Mouse (Mus musculus): ENCODE measurements around the gene Bicdl2. TPM values are rescaled to one million over a fixed set of nuclear protein-coding genes. Genes with fewer than 3 reads are reported as not detected.
A peak's percentile ranks its signal among the peaks of the same experiment; 100 is the strongest.

The Bicdl2 gene
- polyA plus RNA-seq, 1 experiment = 0.28 TPM

GRCm38 (mm10) chr17:23665511-23665910, 5.2 kb downstream of the Bicdl2 start:
- Histone ChIP-seq H3K36me3 (ENCODE audit: control insufficient read depth, insufficient read depth) (peaks cover 44% of the 10 kb centered on the region), H3ac (ENCODE audit: control insufficient read depth, insufficient read length, low read depth) (no peak overlapping the region)
- TF ChIP-seq MYOG (IDR thresholded peaks at IDR 0.05; ENCODE audit: control insufficient read depth, extremely low read depth, insufficient read length) (no peak), MYOD1 (IDR thresholded peaks at IDR 0.05; ENCODE audit: control insufficient read depth, insufficient read length, low read depth) (no peak), FOSL1 (IDR thresholded peaks at IDR 0.05; ENCODE audit: insufficient read depth, low read length, poor library complexity, severe bottlenecking) (no peak), CEBPB (IDR thresholded peaks at IDR 0.05; ENCODE audit: low read depth) (no peak), USF1 (IDR thresholded peaks at IDR 0.05; ENCODE audit: low read depth) (no peak), CTCF (IDR thresholded peaks at IDR 0.05; ENCODE audit: control insufficient read depth, insufficient read depth, insufficient read length) (no peak), MAX (IDR thresholded peaks at IDR 0.05) (no peak)

GRCm38 (mm10) chr17:23670516-23671074, 10.3 kb downstream of the Bicdl2 start:
- no peaks in the 10 kb centered on the region for H3K27me3 ChIP-seq (ENCODE audit: control insufficient read depth, insufficient read depth, insufficient read length)
- H3ac ChIP-seq (ENCODE audit: control insufficient read depth, insufficient read length, low read depth) = no peak overlapping the region
- TF ChIP-seq MYOD1 (IDR thresholded peaks at IDR 0.05; ENCODE audit: control insufficient read depth, insufficient read length, low read depth) = no peak
- no peak for TF ChIP-seq CEBPB (IDR thresholded peaks at IDR 0.05; ENCODE audit: low read depth)
- TF ChIP-seq FOSL1 (IDR thresholded peaks at IDR 0.05; ENCODE audit: insufficient read depth, low read length, poor library complexity, severe bottlenecking) = no peak
- no peak for TF ChIP-seq CTCF (IDR thresholded peaks at IDR 0.05; ENCODE audit: control insufficient read depth, insufficient read depth, insufficient read length)
- TF ChIP-seq MAX (IDR thresholded peaks at IDR 0.05) = no peak
- no peak for TF ChIP-seq USF1 (IDR thresholded peaks at IDR 0.05; ENCODE audit: low read depth)
- TF ChIP-seq MYOG (IDR thresholded peaks at IDR 0.05; ENCODE audit: control insufficient read depth, extremely low read depth, insufficient read length) = no peak
- no peak overlapping the region for H3K4me3 ChIP-seq (ENCODE audit: insufficient read depth, poor library complexity, severe bottlenecking)
- H3K79me2 ChIP-seq (ENCODE audit: control insufficient read depth, insufficient read depth) = peaks cover 57% of the 10 kb centered on the region
- H3K79me3 ChIP-seq (ENCODE audit: low read depth) = peaks cover 35% of the 10 kb centered on the region
- H3K36me3 ChIP-seq (ENCODE audit: control insufficient read depth, insufficient read depth) = peaks cover 89% of the 10 kb centered on the region

More at GRCm38 (mm10) chr17:23665511-23665910, 5.2 kb downstream of the Bicdl2 start:
- H3K79me3 ChIP-seq (ENCODE audit: low read depth) = no peaks in the 10 kb centered on the region
- H3K27me3 ChIP-seq (ENCODE audit: control insufficient read depth, insufficient read depth, insufficient read length) = no peaks in the 10 kb centered on the region
- H3K79me2 ChIP-seq (ENCODE audit: control insufficient read depth, insufficient read depth) = peaks cover 8% of the 10 kb centered on the region
- H3K4me3 ChIP-seq (ENCODE audit: insufficient read depth, poor library complexity, severe bottlenecking) = no peak overlapping the region

- TF ChIP-seq MYOD1 (IDR thresholded peaks at IDR 0.05; ENCODE audit: control insufficient read depth, insufficient read length, low read depth) (no peak), MAX (IDR thresholded peaks at IDR 0.05) (no peak), CEBPB (IDR thresholded peaks at IDR 0.05; ENCODE audit: low read depth) (no peak), MYOG (IDR thresholded peaks at IDR 0.05; ENCODE audit: control insufficient read depth, extremely low read depth, insufficient read length) (no peak), USF1 (IDR thresholded peaks at IDR 0.05; ENCODE audit: low read depth) (no peak), FOSL1 (IDR thresholded peaks at IDR 0.05; ENCODE audit: insufficient read depth, low read length, poor library complexity, severe bottlenecking) (no peak), CTCF (IDR thresholded peaks at IDR 0.05; ENCODE audit: control insufficient read depth, insufficient read depth, insufficient read length) (no peak)
- H3ac ChIP-seq (ENCODE audit: control insufficient read depth, insufficient read length, low read depth) = no peak overlapping the region
- no peak overlapping the region for H3K4me3 ChIP-seq (ENCODE audit: insufficient read depth, poor library complexity, severe bottlenecking)
- H3K36me3 ChIP-seq (ENCODE audit: control insufficient read depth, insufficient read depth) = peaks cover 91% of the 10 kb centered on the region
- H3K79me2 ChIP-seq (ENCODE audit: control insufficient read depth, insufficient read depth) = peaks cover 66% of the 10 kb centered on the region
- H3K79me3 ChIP-seq (ENCODE audit: low read depth) = peaks cover 39% of the 10 kb centered on the region
- H3K27me3 ChIP-seq (ENCODE audit: control insufficient read depth, insufficient read depth, insufficient read length) = no peaks in the 10 kb centered on the region
Measured at GRCm38 (mm10) chr17:23671519-23671918, 11.2 kb downstream of the Bicdl2 start.

- Histone ChIP-seq H3ac (ENCODE audit: control insufficient read depth, insufficient read length, low read depth) (no peak overlapping the region), H3K79me2 (ENCODE audit: control insufficient read depth, insufficient read depth) (peaks cover 74% of the 10 kb centered on the region), H3K36me3 (ENCODE audit: control insufficient read depth, insufficient read depth) (peaks cover 79% of the 10 kb centered on the region), H3K79me3 (ENCODE audit: low read depth) (peaks cover 43% of the 10 kb centered on the region), H3K27me3 (ENCODE audit: control insufficient read depth, insufficient read depth, insufficient read length) (no peaks in the 10 kb centered on the region), H3K4me3 (ENCODE audit: insufficient read depth, poor library complexity, severe bottlenecking) (peak overlapping the region; percentile 87)
- no peak for TF ChIP-seq CTCF (IDR thresholded peaks at IDR 0.05; ENCODE audit: control insufficient read depth, insufficient read depth, insufficient read length)
- TF ChIP-seq MAX (IDR thresholded peaks at IDR 0.05) = no peak
- no peak for TF ChIP-seq CEBPB (IDR thresholded peaks at IDR 0.05; ENCODE audit: low read depth)
- no peak for TF ChIP-seq MYOD1 (IDR thresholded peaks at IDR 0.05; ENCODE audit: control insufficient read depth, insufficient read length, low read depth)
- no peak for TF ChIP-seq USF1 (IDR thresholded peaks at IDR 0.05; ENCODE audit: low read depth)
- no peak for TF ChIP-seq MYOG (IDR thresholded peaks at IDR 0.05; ENCODE audit: control insufficient read depth, extremely low read depth, insufficient read length)
- TF ChIP-seq FOSL1 (IDR thresholded peaks at IDR 0.05; ENCODE audit: insufficient read depth, low read length, poor library complexity, severe bottlenecking) = no peak
Measured at GRCm38 (mm10) chr17:23672761-23673160, 12.5 kb downstream of the Bicdl2 start.

GRCm38 (mm10) chr17:23673424-23674073, 13.2 kb downstream of the Bicdl2 start, which contains the start of the genes Hcfc1r1 and Thoc6:
Hcfc1r1 (plus strand) TSS chr17:23673596.
Thoc6 (minus strand) TSS chr17:23673882.
- no peak for TF ChIP-seq CTCF (IDR thresholded peaks at IDR 0.05; ENCODE audit: control insufficient read depth, insufficient read depth, insufficient read length)
- TF ChIP-seq MAX (IDR thresholded peaks at IDR 0.05) = no peak
- TF ChIP-seq CEBPB (IDR thresholded peaks at IDR 0.05; ENCODE audit: low read depth) = peak; percentile 35
- no peak for TF ChIP-seq MYOD1 (IDR thresholded peaks at IDR 0.05; ENCODE audit: control insufficient read depth, insufficient read length, low read depth)
- TF ChIP-seq USF1 (IDR thresholded peaks at IDR 0.05; ENCODE audit: low read depth) = peak; percentile 52
- Histone ChIP-seq H3K27me3 (ENCODE audit: control insufficient read depth, insufficient read depth, insufficient read length) (no peaks in the 10 kb centered on the region), H3K79me3 (ENCODE audit: low read depth) (peaks cover 43% of the 10 kb centered on the region), H3ac (ENCODE audit: control insufficient read depth, insufficient read length, low read depth) (peak within 1 kb of the TSS; percentile 78), H3K4me3 (ENCODE audit: insufficient read depth, poor library complexity, severe bottlenecking) (peak within 1 kb of the TSS; percentile 87), H3K36me3 (ENCODE audit: control insufficient read depth, insufficient read depth) (peaks cover 71% of the 10 kb centered on the region), H3K79me2 (ENCODE audit: control insufficient read depth, insufficient read depth) (peaks cover 74% of the 10 kb centered on the region)
